Mouse (Mus musculus): ENCODE measurements around the gene Afg1l. TPM values are rescaled to one million over a fixed set of nuclear protein-coding genes. Genes with fewer than 3 reads are reported as not detected.

Gene Afg1l
- polyA plus RNA-seq, 1 experiment: not detected

- Histone ChIP-seq H3K4me1 (ENCODE audit: control insufficient read depth, insufficient read depth, low read length) (no peaks in the 10 kb centered on the region), H3K4me3 (ENCODE audit: insufficient read depth, low read depth, low read length) (no peak overlapping the region), H3K27ac (ENCODE audit: insufficient read depth, low read depth, low read length) (no peak overlapping the region)
- TF ChIP-seq POLR2A (IDR thresholded peaks at IDR 0.05; ENCODE audit: insufficient read depth, low read depth, low read length) (no peak), CTCF (IDR thresholded peaks at IDR 0.05; ENCODE audit: insufficient read depth, low read depth, low read length) (no peak)
- WGBS: 66% methylated on average over 1 of the region's 1 CpGs
Observed at GRCm38 (mm10) chr10:42491158-42491557, 12.8 kb upstream of the Afg1l start.

DNA sequence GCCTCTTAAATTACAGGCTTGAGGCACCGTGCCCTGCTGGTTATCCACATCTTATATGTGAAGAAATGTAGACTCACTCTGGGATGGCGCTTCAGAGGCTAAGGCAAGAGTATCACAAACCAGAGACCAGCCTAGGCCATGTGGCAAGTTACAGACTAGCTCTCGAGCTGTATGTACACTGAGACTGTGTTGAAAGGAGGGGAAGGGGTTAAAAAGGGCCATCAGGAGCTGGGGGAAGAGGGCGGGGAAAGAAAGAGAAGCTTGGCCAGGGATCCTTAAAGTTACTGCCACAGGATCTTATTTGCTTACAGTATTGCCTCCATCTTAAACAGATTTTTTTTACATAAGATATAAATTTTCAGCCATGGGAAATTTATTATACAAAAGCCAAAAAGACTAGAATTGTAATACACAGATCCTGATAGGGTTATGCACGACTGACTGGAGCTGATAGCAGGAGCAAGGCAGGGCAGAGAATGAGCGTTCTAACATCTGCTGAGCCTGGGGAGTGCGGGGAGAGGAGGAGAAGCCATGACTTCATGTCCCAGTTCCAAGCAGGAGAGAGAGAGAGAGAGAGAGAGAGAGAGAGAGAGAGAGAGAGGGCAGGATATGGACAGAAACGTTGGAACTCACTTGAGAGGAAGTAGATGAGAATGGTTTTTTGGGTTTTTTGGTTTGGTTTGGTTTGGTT is 10.4 kb upstream of the Afg1l start:
- H3K27ac ChIP-seq (ENCODE audit: insufficient read depth, low read depth, low read length): no peak overlapping the region
- H3K4me3 ChIP-seq (ENCODE audit: insufficient read depth, low read depth, low read length): no peak overlapping the region
- whole genome bisulfite sequencing: 73% methylated on average over 8 of the region's 8 CpGs
- no peak for TF ChIP-seq POLR2A (IDR thresholded peaks at IDR 0.05; ENCODE audit: insufficient read depth, low read depth, low read length)
- no peaks in the 10 kb centered on the region for H3K4me1 ChIP-seq (ENCODE audit: control insufficient read depth, insufficient read depth, low read length)

- H3K4me1 ChIP-seq (ENCODE audit: control insufficient read depth, insufficient read depth, low read length): peaks cover 4% of the 10 kb centered on the region
- no peak overlapping the region for H3K4me3 ChIP-seq (ENCODE audit: insufficient read depth, low read depth, low read length)
- TF ChIP-seq POLR2A (IDR thresholded peaks at IDR 0.05; ENCODE audit: insufficient read depth, low read depth, low read length) (no peak), CTCF (IDR thresholded peaks at IDR 0.05; ENCODE audit: insufficient read depth, low read depth, low read length) (no peak)
- WGBS: 75% methylated on average over 4 of the region's 4 CpGs
- H3K27ac ChIP-seq (ENCODE audit: insufficient read depth, low read depth, low read length): no peak overlapping the region
Observed at GRCm38 (mm10) chr10:42480719-42481118, 2.4 kb upstream of the Afg1l start.

- 11% methylated on average over 25 of the region's 25 CpGs for WGBS
- Histone ChIP-seq H3K4me3 (ENCODE audit: insufficient read depth, low read depth, low read length) (peak overlapping the region; percentile 90), H3K27ac (ENCODE audit: insufficient read depth, low read depth, low read length) (peak overlapping the region; percentile 95), H3K4me1 (ENCODE audit: control insufficient read depth, insufficient read depth, low read length) (peaks cover 6% of the 10 kb centered on the region)
- TF ChIP-seq CTCF (IDR thresholded peaks at IDR 0.05; ENCODE audit: insufficient read depth, low read depth, low read length): no peak
- no peak for TF ChIP-seq POLR2A (IDR thresholded peaks at IDR 0.05; ENCODE audit: insufficient read depth, low read depth, low read length)
Observed at GRCm38 (mm10) chr10:42477550-42478340, 620 bp downstream of the Afg1l start.

DNA sequence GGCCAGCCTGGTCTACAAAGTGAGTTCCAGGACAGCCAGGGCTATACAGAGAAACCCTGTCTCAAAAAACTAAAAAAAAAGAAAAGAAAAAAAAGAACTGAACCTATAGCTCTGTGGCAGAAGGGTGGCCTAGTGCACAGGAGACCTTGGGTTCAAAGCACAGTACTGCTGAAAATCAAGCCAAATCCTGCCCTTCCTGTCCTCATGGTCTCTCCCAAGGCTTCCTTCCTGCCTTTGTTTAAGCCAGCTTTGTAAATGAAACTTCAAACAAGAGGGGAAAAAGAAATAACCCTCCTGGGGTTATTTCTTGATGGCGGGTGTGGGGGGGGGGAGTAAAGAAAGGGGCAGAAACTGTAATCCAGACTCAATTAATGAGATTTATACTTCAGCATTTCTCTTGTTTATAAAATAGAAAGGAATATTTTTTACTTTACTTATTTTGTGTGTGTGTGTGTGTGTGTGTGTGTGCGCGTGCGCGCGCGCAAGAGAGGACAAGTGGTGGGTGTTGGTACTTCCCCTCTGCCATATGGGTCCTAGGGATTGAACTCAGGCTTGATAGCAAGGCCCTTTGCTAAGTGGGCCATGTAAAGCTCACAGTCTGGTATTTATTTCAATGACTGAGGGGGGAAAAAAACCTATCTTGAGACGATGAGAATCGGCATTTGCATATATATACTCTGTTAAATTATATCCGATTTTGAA is 1.4 kb downstream of the Afg1l start:
- no peak for TF ChIP-seq POLR2A (IDR thresholded peaks at IDR 0.05; ENCODE audit: insufficient read depth, low read depth, low read length)
- WGBS: 89% methylated on average over 10 of the region's 10 CpGs
- Histone ChIP-seq H3K4me3 (ENCODE audit: insufficient read depth, low read depth, low read length) (no peak overlapping the region), H3K27ac (ENCODE audit: insufficient read depth, low read depth, low read length) (no peak overlapping the region), H3K4me1 (ENCODE audit: control insufficient read depth, insufficient read depth, low read length) (peaks cover 6% of the 10 kb centered on the region)

DNA sequence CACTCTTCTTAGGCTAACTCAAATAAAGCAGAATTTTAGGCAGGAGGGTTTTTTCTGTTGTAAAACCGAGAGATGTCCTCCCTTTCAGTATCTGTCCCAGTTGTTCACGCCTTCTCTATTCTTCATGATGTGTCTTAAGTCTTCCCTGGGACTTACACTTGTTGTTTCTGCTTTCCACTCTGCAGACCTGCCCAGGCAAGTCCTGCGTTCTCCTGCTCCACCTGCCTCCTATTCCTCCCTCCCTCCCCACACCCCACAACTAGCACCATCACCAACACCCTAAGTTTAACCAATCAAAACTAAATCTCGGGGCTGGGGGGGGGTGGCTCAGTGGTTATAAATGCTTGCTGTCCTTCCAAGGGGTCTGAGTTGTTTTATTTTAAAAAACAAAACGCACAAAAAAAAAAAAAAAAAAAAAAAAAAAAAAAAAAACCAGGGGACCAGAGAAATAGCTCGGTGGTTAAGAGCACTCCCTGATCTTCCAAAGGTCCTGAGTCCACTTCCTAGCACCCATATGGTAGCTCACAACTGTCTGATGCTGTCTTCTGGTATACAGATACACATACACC is 3.3 kb downstream of the Afg1l start:
- WGBS: 81% methylated on average over 6 of the region's 6 CpGs

DNA sequence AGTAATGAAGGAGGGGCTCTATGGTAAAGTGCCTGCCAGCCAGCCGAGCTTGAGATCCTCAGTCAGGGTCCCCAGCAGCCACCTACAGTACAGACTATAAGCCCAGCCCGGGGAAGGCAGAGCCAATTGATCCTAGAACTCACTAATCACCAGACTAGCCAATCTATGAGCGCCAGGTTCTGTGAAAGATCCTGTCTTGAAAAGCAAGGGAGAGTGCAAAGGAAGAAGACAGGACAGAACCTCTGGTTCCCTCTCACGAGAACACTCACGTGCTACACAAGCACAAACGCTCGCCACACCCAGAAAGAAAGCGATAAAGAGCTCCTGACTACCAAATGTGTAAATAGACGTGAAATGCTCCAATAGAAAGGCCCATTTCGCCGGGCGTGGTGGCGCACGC is 13.6 kb downstream of the Afg1l start:
- no peak for TF ChIP-seq CTCF (IDR thresholded peaks at IDR 0.05; ENCODE audit: insufficient read depth, low read depth, low read length)
- no peak for TF ChIP-seq POLR2A (IDR thresholded peaks at IDR 0.05; ENCODE audit: insufficient read depth, low read depth, low read length)

More for the DNA sequence above, 3.3 kb downstream of the Afg1l start:
- TF ChIP-seq POLR2A (IDR thresholded peaks at IDR 0.05; ENCODE audit: insufficient read depth, low read depth, low read length): no peak
- no peak for TF ChIP-seq CTCF (IDR thresholded peaks at IDR 0.05; ENCODE audit: insufficient read depth, low read depth, low read length)
- Histone ChIP-seq H3K4me1 (ENCODE audit: control insufficient read depth, insufficient read depth, low read length) (peaks cover 6% of the 10 kb centered on the region), H3K4me3 (ENCODE audit: insufficient read depth, low read depth, low read length) (no peak overlapping the region), H3K27ac (ENCODE audit: insufficient read depth, low read depth, low read length) (no peak overlapping the region)

GRCm38 (mm10) chr10:42464224-42464623 is 14.1 kb downstream of the Afg1l start:
- 70% methylated on average over 5 of the region's 5 CpGs for WGBS
- 0 out of 2 replicates have a peak overlapping the region, but pooled peaks have one; percentile 17 for H3K27ac ChIP-seq (ENCODE audit: insufficient read depth, low read depth, low read length)
- H3K4me3 ChIP-seq (ENCODE audit: insufficient read depth, low read depth, low read length): no peak overlapping the region
- peaks cover 8% of the 10 kb centered on the region for H3K4me1 ChIP-seq (ENCODE audit: control insufficient read depth, insufficient read depth, low read length)
- TF ChIP-seq POLR2A (IDR thresholded peaks at IDR 0.05; ENCODE audit: insufficient read depth, low read depth, low read length) (no peak), CTCF (IDR thresholded peaks at IDR 0.05; ENCODE audit: insufficient read depth, low read depth, low read length) (no peak)

More for the DNA sequence above, 13.6 kb downstream of the Afg1l start:
- H3K27ac ChIP-seq (ENCODE audit: insufficient read depth, low read depth, low read length): no peak overlapping the region
- H3K4me3 ChIP-seq (ENCODE audit: insufficient read depth, low read depth, low read length): no peak overlapping the region
- peaks cover 8% of the 10 kb centered on the region for H3K4me1 ChIP-seq (ENCODE audit: control insufficient read depth, insufficient read depth, low read length)
- 94% methylated on average over 14 of the region's 14 CpGs for WGBS

Measured in olfactory bulb, adult 2 months (tissue).